Mouse (Mus musculus) CH12.LX (cell line): Measurements from ENCODE around the gene Kmo.

Source experiments
- CTCF ChIP-seq, 2 experiments: IDR thresholded peaks in 1 of 2; conservative IDR thresholded peaks in 1 of 2; 2 replicates each; pipeline ENCODE4 v1.5.1; 2011 to 2012; ENCODE audit warnings: low read depth in 2 of 2, low read length in 2 of 2, improper control_type of control experiment in 1 of 2, inconsistent platforms in 1 of 2, mild to moderate bottlenecking in 1 of 2, moderate library complexity in 1 of 2
- EP300 ChIP-seq: IDR thresholded peaks from 2 replicates; pipeline ENCODE4 v1.6.1; 2011; ENCODE audit warnings: low read length, improper control_type of control experiment
- POLR2A ChIP-seq: IDR thresholded peaks from 2 replicates; pipeline ENCODE4 v1.6.1; 2011; ENCODE audit warnings: low read depth, mild to moderate bottlenecking, improper control_type of control experiment, low read length
- RCOR1 ChIP-seq: conservative IDR thresholded peaks from 2 replicates; pipeline ENCODE4 v1.6.1; 2012; ENCODE audit warnings: low read depth, mild to moderate bottlenecking, inconsistent platforms, low read length, improper control_type of control experiment
- TBP ChIP-seq: conservative IDR thresholded peaks from 2 replicates; pipeline ENCODE4 v1.6.1; 2011; ENCODE audit warnings: low read depth, low read length, improper control_type of control experiment

GRCm38 (mm10) chr1:175630345-175630744 is 10.2 kb downstream of the Kmo start:
- no peak for TF ChIP-seq EP300
- no peak for TF ChIP-seq CTCF (conservative IDR thresholded peaks at IDR 0.05 in 1 of 2, IDR thresholded peaks at IDR 0.05 in 1 of 2; ENCODE audit: low read depth in 2 of 2, low read length in 2 of 2)
- no peak for TF ChIP-seq POLR2A
- no peak for TF ChIP-seq RCOR1
- no peak for TF ChIP-seq TBP
